Mouse (Mus musculus): ENCODE data around the gene Sfr1.

GRCm38 (mm10) chr19:47783898-47784297 is 52.4 kb downstream of the Sfr1 start:
- TF ChIP-seq POLR2A (IDR thresholded peaks at IDR 0.05; ENCODE audit: control insufficient read depth, extremely low read depth, insufficient read depth, low read length, poor library complexity) = no peak
- TF ChIP-seq CTCF (IDR thresholded peaks at IDR 0.05; ENCODE audit: borderline replicate concordance, control insufficient read depth, extremely low read depth, insufficient read depth, low read length, poor library complexity) = no peak

All from thymus, adult 2 months (tissue).